Mouse (Mus musculus): ENCODE results near the gene Cops8. TPM values are rescaled to one million over a fixed set of nuclear protein-coding genes. Genes with fewer than 3 reads are reported as not detected.

Cops8 gene
- polyA plus RNA-seq, 1 experiment from 2014 or later, result 148 TPM

DNA sequence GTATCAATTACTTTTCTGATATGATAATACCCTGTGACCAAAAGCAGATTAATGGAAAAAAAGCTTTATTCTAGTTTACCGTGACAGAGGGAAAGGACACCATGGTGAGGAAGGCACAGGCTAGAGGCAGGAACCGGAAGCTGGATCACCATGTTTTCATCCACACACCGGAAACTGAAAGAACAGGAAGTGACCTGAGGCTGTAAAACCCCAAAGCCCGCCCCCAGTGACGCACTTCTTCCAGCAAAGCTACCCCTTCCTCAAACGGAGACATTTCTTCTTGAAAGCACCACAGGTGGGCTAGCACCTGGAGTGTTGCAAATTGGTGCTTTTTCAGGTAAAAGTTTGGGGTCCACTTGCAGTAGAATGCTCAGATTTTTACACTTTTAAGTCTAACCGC is 20.1 kb upstream of the Cops8 start:
- H3K9ac ChIP-seq (ENCODE audit: low read length), result no peak overlapping the region
- no peaks in the 10 kb centered on the region for H3K4me1 ChIP-seq (replicated peaks; ENCODE audit: control insufficient read depth, insufficient read depth, low read length)
- H3K4me2 ChIP-seq (ENCODE audit: low read depth, low read length), result no peak overlapping the region
- H3K27ac ChIP-seq (ENCODE audit: low read length), result no peak overlapping the region
- H3K27me3 ChIP-seq (ENCODE audit: control insufficient read depth, insufficient read depth, low read depth, low read length), result 0 out of 2 replicates have a peak, but pooled peaks cover 2% of the 10 kb centered on the region
- H3K9me3 ChIP-seq (ENCODE audit: control insufficient read depth, low read length), result no peaks in the 10 kb centered on the region
- WGBS, result 74% methylated on average over 7 of the region's 7 CpGs
- no peaks in the 10 kb centered on the region for H3K36me3 ChIP-seq (ENCODE audit: control insufficient read depth, insufficient read depth, low read length)
- ATAC-seq (ENCODE audit: low read depth), result no peak
- H3K4me3 ChIP-seq (ENCODE audit: low read length), result no peak overlapping the region

DNA sequence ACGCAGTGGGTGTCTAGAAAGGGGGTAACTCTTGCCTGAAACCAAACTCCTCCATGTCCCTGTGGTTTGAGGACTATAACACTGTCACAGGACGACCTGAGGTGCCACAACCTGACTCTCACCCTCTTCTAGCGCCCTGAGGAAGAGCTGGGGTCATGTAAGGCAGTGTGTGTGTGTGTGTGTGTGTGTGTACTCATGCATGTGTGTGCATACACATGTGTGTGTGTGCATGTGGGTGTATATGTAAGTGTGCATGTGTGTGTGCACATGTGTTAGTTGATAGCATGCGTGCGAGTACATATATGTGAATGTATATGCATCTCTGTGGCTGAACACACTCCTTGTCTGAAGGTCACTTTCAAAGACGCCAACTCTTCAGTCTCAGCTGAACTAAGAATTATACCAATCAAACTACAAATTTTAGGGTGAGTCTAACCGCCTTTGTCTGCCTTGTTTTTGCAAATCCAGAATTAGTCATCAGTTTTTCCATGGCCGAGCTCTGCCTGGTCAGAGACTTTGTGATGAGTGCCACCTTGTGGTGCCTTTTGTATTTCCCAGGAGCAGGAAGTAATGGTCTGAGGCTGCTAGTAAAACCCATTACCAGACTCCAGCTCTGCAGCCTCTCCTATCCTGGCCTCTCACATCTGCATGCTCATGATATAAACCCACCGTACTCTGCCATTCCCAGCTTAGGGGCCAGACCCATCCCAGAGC is 14.6 kb upstream of the Cops8 start:
- Histone ChIP-seq H3K9ac (ENCODE audit: low read length) (no peak overlapping the region), H3K4me1 (replicated peaks; ENCODE audit: control insufficient read depth, insufficient read depth, low read length) (no peaks in the 10 kb centered on the region), H3K4me3 (ENCODE audit: low read length) (no peak overlapping the region), H3K36me3 (ENCODE audit: control insufficient read depth, insufficient read depth, low read length) (no peaks in the 10 kb centered on the region), H3K4me2 (ENCODE audit: low read depth, low read length) (no peak overlapping the region), H3K27me3 (ENCODE audit: control insufficient read depth, insufficient read depth, low read depth, low read length) (peaks cover 4% of the 10 kb centered on the region; the same call in 1 of the 2 replicates), H3K27ac (ENCODE audit: low read length) (no peak overlapping the region), H3K9me3 (ENCODE audit: control insufficient read depth, low read length) (no peaks in the 10 kb centered on the region)
- 56% methylated on average over 9 of the region's 9 CpGs for WGBS
- peak; percentile 62 for ATAC-seq (ENCODE audit: low read depth)

DNA sequence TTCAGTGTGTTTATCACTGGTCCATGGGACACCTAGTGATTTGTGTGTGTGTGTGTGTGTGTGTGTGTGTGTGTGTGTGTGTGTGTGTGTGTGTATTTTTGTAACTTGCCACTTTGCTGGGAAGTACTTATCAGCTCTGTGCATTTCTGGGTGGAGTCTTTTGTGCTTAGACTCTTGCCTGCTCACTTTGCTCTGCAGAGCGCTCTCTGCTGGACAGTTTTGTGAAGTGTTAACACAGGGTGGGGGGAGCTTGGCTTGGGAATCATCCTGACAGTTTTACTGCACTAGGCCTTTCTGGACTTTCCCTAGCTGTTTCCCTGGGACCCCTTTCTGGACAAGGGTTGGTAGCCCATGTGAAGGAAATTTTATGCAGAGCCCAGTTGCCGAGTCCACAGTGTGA is 12.0 kb upstream of the Cops8 start:
- Histone ChIP-seq H3K27ac (ENCODE audit: low read length) (no peak overlapping the region), H3K9me3 (ENCODE audit: control insufficient read depth, low read length) (no peaks in the 10 kb centered on the region), H3K9ac (ENCODE audit: low read length) (no peak overlapping the region), H3K36me3 (ENCODE audit: control insufficient read depth, insufficient read depth, low read length) (no peaks in the 10 kb centered on the region), H3K27me3 (ENCODE audit: control insufficient read depth, insufficient read depth, low read depth, low read length) (peaks cover 7% of the 10 kb centered on the region; the same call in 1 of the 2 replicates), H3K4me1 (replicated peaks; ENCODE audit: control insufficient read depth, insufficient read depth, low read length) (no peaks in the 10 kb centered on the region), H3K4me2 (ENCODE audit: low read depth, low read length) (no peak overlapping the region), H3K4me3 (ENCODE audit: low read length) (no peak overlapping the region)
- 28% methylated on average over 2 of the region's 2 CpGs for WGBS
- peak; percentile 28; the same call in 1 of the 2 replicates for ATAC-seq (ENCODE audit: low read depth)

DNA sequence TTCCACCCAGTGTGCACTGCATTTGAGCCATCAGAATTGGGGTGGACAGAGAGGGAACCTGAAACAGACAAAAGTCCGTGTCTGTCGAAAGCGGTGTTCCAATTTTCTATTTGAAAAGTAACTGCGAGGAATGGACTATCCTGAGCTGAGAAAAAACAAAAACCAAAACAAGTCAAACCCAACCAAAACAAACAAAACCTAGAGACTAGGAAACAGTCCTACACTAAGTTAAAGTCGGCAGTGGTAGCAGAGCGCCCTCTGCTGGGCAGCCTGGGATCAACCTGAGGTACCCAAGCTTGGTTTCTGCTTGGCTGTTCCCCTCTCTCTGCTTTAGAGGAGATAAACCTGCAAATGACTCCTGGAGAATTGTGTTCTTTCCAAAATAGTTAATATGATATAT is 10.0 kb upstream of the Cops8 start:
- H3K4me2 ChIP-seq (ENCODE audit: low read depth, low read length), result no peak overlapping the region
- H3K9ac ChIP-seq (ENCODE audit: low read length), result no peak overlapping the region
- WGBS, result 11% methylated on average over 6 of the region's 6 CpGs
- no peak overlapping the region for H3K27ac ChIP-seq (ENCODE audit: low read length)
- H3K27me3 ChIP-seq (ENCODE audit: control insufficient read depth, insufficient read depth, low read depth, low read length), result peaks cover 7% of the 10 kb centered on the region; the same call in 1 of the 2 replicates
- H3K4me3 ChIP-seq (ENCODE audit: low read length), result no peak overlapping the region
- peak; percentile 67 for ATAC-seq (ENCODE audit: low read depth)
- no peaks in the 10 kb centered on the region for H3K9me3 ChIP-seq (ENCODE audit: control insufficient read depth, low read length)
- H3K36me3 ChIP-seq (ENCODE audit: control insufficient read depth, insufficient read depth, low read length), result no peaks in the 10 kb centered on the region
- H3K4me1 ChIP-seq (replicated peaks; ENCODE audit: control insufficient read depth, insufficient read depth, low read length), result no peaks in the 10 kb centered on the region

DNA sequence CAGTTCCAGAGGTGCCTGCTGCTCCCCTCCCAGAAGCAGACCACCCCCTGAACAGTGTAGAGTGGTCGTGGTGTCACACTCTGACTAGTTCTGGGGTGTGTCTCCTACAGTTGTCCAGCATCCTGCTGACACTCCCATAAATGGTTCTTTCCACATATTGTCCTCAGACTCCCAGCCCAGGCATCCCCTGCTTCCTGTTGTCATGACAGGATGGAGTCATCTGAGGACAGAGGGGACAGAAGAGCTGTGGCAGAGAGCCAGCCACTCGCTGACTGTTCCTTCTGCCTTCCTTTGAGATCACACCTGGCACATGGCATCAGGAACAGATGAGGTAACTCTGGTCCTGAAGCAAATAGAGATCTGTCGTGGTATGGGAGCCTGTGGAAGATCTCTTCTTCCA is 3.6 kb upstream of the Cops8 start:
- Histone ChIP-seq H3K4me2 (ENCODE audit: low read depth, low read length) (no peak overlapping the region), H3K4me3 (ENCODE audit: low read length) (no peak overlapping the region), H3K9me3 (ENCODE audit: control insufficient read depth, low read length) (no peaks in the 10 kb centered on the region), H3K27ac (ENCODE audit: low read length) (no peak overlapping the region), H3K36me3 (ENCODE audit: control insufficient read depth, insufficient read depth, low read length) (no peaks in the 10 kb centered on the region), H3K4me1 (replicated peaks; ENCODE audit: control insufficient read depth, insufficient read depth, low read length) (no peaks in the 10 kb centered on the region; the same call in 1 of the 2 replicates), H3K27me3 (ENCODE audit: control insufficient read depth, insufficient read depth, low read depth, low read length) (peaks cover under 1% of the 10 kb centered on the region; the same call in 1 of the 2 replicates), H3K9ac (ENCODE audit: low read length) (no peak overlapping the region)
- WGBS, result 22% methylated on average over 3 of the region's 3 CpGs
- no peak for ATAC-seq (ENCODE audit: low read depth)

DNA sequence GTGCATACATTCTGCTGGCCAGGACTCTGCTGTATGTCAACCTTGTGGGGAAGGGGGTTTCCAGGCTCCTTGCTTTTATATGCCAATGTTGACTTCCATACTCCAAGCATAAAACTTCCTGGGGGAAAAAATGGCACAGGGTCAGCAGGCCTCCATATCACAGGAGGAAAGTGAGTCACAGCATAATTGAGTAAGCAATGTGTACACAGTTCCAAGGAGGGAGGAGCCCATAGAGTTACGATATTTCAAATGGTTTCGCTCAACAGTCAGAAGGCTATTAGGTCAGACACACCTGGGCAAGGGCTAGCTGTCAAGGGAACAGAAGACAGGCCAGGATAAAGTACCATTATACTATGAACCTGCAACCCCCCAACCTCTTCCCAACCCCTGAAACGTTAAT is 1.7 kb upstream of the Cops8 start:
- no peak for ATAC-seq (ENCODE audit: low read depth)
- H3K27ac ChIP-seq (ENCODE audit: low read length), result no peak overlapping the region

DNA sequence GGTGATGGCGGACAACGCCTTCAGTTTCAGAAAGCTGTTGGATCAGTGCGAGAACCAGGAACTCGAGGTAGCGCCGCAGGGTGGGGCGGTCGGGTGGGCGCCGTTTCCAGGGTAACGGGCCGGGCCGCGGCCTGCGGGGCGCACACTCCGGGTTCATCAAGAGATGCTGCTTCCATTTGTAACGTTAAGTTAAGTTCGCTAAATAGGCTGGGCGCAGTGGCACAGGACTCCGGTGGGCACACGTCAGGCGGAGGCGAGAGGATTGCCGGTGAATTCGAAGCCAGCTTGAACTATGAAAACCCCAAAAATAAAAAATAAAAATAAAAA is 743 bp downstream of the Cops8 start:
- peaks cover 13% of the 10 kb centered on the region for H3K36me3 ChIP-seq (ENCODE audit: control insufficient read depth, insufficient read depth, low read length)
- WGBS, result 0% methylated on average over 26 of the region's 26 CpGs
- H3K4me3 ChIP-seq (ENCODE audit: low read length), result peak overlapping the region; percentile 82
- H3K4me2 ChIP-seq (ENCODE audit: low read depth, low read length), result peak overlapping the region; percentile 61
- ATAC-seq (ENCODE audit: low read depth), result peak; percentile 50
- H3K27me3 ChIP-seq (ENCODE audit: control insufficient read depth, insufficient read depth, low read depth, low read length), result no peaks in the 10 kb centered on the region
- peak overlapping the region; percentile 58; the same call in 1 of the 2 replicates for H3K27ac ChIP-seq (ENCODE audit: low read length)
- H3K4me1 ChIP-seq (replicated peaks; ENCODE audit: control insufficient read depth, insufficient read depth, low read length), result no peaks in the 10 kb centered on the region; the same call in 1 of the 2 replicates
- peak overlapping the region; percentile 86 for H3K9ac ChIP-seq (ENCODE audit: low read length)
- H3K9me3 ChIP-seq (ENCODE audit: control insufficient read depth, low read length), result no peaks in the 10 kb centered on the region

More for the DNA sequence above, 1.7 kb upstream of the Cops8 start:
- no peaks in the 10 kb centered on the region for H3K36me3 ChIP-seq (ENCODE audit: control insufficient read depth, insufficient read depth, low read length)
- no peaks in the 10 kb centered on the region for H3K27me3 ChIP-seq (ENCODE audit: control insufficient read depth, insufficient read depth, low read depth, low read length)
- no peak overlapping the region for H3K4me3 ChIP-seq (ENCODE audit: low read length)
- H3K9me3 ChIP-seq (ENCODE audit: control insufficient read depth, low read length), result no peaks in the 10 kb centered on the region
- H3K4me2 ChIP-seq (ENCODE audit: low read depth, low read length), result no peak overlapping the region
- WGBS, result 60% methylated on average over 3 of the region's 3 CpGs
- H3K4me1 ChIP-seq (replicated peaks; ENCODE audit: control insufficient read depth, insufficient read depth, low read length), result no peaks in the 10 kb centered on the region; the same call in 1 of the 2 replicates
- no peak overlapping the region for H3K9ac ChIP-seq (ENCODE audit: low read length)

DNA sequence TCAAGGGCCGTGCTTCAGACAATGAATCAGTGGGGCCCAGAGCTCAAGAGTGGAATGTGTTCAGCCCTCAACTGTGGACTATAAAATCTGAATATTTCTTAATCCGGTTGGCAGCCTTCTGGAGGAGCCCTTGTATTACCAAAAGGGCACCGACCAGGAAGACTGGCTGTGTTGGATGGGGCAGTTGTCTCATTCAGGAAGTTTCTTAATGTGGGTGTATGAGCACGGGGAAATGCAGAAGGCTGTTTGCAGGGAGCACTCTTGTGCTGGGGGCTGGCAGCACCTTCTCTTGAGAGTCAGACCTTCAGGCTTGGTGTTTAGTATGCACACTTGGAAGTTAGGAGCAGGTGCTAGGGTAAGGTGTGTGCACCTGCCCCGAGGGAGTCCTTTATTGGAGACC is 6.6 kb downstream of the Cops8 start:
- Histone ChIP-seq H3K9ac (ENCODE audit: low read length) (no peak overlapping the region), H3K36me3 (ENCODE audit: control insufficient read depth, insufficient read depth, low read length) (peaks cover 54% of the 10 kb centered on the region), H3K27ac (ENCODE audit: low read length) (no peak overlapping the region), H3K4me2 (ENCODE audit: low read depth, low read length) (no peak overlapping the region), H3K9me3 (ENCODE audit: control insufficient read depth, low read length) (no peaks in the 10 kb centered on the region), H3K4me3 (ENCODE audit: low read length) (no peak overlapping the region), H3K27me3 (ENCODE audit: control insufficient read depth, insufficient read depth, low read depth, low read length) (no peaks in the 10 kb centered on the region), H3K4me1 (replicated peaks; ENCODE audit: control insufficient read depth, insufficient read depth, low read length) (no peaks in the 10 kb centered on the region)
- ATAC-seq (ENCODE audit: low read depth), result no peak
- WGBS, result 88% methylated on average over 5 of the region's 5 CpGs

DNA sequence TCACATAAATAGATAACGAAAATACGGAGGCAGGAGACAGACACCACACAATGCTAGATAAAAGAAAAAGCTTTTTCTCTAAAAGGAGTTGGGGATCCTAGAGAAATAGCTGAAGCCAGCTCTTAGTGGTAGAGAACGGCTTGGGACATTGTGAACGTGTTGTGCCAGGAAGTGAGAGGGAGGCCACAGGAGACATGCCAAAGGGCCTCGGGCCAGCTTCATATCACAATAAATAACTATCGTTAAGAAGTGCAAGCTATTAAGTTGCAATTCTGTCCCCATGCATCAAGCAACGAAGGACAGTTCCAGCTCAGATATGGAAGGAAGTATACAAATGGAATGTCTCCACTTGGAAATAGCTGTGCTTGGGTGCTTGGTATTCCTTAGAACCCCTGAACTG is 14.5 kb downstream of the Cops8 start:
- peaks cover 16% of the 10 kb centered on the region for H3K36me3 ChIP-seq (ENCODE audit: control insufficient read depth, insufficient read depth, low read length)
- no peak overlapping the region for H3K4me3 ChIP-seq (ENCODE audit: low read length)
- peak; percentile 76 for ATAC-seq (ENCODE audit: low read depth)
- peak overlapping the region; percentile 72 for H3K27ac ChIP-seq (ENCODE audit: low read length)
- no peak overlapping the region for H3K9ac ChIP-seq (ENCODE audit: low read length)
- H3K4me2 ChIP-seq (ENCODE audit: low read depth, low read length), result no peak overlapping the region
- H3K4me1 ChIP-seq (replicated peaks; ENCODE audit: control insufficient read depth, insufficient read depth, low read length), result 0 out of 2 replicates have a peak, but pooled peaks cover 4% of the 10 kb centered on the region
- no peaks in the 10 kb centered on the region for H3K9me3 ChIP-seq (ENCODE audit: control insufficient read depth, low read length)
- no peaks in the 10 kb centered on the region for H3K27me3 ChIP-seq (ENCODE audit: control insufficient read depth, insufficient read depth, low read depth, low read length)
- 52% methylated on average over 7 of the region's 7 CpGs for WGBS
